Mouse (Mus musculus) CD4-positive helper T cell, adult 2 months (primary cell): ENCODE measurements around the gene Ate1.
"Not testable (repeated sequence)": the region's sequence is repeated elsewhere in the genome, so short reads cannot be mapped to it uniquely, and the experiment has no call there.

ENCODE experiments used
- DNase-seq: peaks from one replicate; pipeline ENCODE4 v3.0.0-alpha.2; 2012; ENCODE audit warnings: low read depth, missing footprints, low spot score

Gene Ate1

DNA sequence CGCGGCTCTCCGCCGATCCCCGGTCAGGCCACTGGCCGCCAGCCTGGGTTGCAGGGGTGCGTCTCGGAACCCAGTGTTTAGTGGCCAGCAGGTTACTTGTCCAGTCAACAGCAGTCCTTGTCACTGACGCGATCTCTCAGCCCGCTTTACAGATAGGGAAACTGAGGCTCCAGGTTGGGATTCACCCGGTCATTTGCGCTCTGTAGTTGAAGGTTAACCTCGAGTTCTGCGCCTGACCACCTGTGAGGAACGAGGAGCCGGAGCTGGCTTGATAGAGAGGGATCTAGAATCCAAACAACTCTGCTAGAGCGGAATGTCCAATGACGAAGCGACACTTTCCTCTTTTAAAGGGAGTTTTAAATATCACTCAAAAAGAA, at the start of gene Ate1:
Ate1 (minus strand) TSS at position 321 of the 377 bp plus-strand sequence.
- no peak for DNase-seq

GRCm38 (mm10) chr7:130568783-130569436, 48.7 kb upstream of the Ate1 start:
- DNase-seq: no peak

DNA sequence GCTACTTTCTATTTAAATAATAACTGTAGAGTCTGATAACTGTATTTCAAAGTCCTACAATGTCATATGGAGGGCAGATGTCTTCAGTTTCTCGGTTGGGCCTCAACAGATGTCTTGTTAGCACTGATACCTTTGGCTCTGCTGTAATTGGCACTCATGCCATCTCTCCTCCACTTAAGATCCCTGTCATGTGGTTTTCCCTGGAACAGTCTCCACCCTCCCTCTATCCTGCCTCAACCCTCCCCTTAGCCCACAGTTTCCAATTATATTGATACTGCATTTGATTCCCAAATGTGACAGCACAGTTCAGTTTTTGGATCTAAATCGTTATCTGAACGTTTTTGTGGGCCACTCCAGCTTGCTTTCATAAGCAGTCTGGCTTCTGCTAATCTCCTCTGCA, 44.4 kb upstream of the Ate1 start:
- no peak for DNase-seq

DNA sequence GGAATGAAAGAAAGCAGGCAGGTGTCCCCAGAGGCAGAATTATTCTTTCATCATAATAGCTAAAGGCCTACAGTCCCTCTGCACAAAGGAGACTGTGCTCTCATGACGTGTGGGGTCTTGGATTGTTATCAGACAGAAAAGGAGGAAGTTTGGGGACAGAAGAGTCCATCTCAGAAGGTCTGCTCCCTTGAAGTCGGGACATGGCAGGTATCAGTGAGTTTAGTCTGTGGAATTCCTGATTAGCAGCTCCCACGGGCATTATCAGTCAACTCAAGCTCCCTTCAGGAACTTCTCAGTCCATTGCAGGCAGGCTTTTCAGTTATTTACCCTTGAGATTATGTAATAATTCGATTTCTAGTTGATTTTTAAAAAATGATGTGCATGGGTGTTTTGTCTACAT, 43.7 kb upstream of the Ate1 start:
- DNase-seq: no peak

DNA sequence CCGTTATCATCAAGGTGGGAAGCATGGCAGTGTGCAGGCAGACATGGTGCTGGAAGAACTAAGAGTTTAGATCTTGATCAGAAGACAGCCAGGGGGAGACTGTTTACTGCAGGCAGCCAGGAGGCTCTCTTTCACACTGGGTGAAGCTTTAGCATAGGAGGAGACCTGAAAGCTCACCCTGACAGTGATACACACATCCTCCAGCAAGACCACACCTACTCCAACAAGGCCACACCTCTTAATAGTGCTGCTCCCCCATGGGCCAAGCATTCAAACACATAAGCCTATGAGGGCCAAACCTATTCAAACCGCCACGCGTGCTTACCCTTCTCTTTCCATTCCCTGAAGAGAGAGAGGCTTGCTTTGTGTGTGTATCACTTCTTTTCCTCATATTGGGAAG, 43.1 kb upstream of the Ate1 start:
- no peak for DNase-seq

GRCm38 (mm10) chr7:130560933-130561332, 40.8 kb upstream of the Ate1 start:
- DNase-seq: no peak

DNA sequence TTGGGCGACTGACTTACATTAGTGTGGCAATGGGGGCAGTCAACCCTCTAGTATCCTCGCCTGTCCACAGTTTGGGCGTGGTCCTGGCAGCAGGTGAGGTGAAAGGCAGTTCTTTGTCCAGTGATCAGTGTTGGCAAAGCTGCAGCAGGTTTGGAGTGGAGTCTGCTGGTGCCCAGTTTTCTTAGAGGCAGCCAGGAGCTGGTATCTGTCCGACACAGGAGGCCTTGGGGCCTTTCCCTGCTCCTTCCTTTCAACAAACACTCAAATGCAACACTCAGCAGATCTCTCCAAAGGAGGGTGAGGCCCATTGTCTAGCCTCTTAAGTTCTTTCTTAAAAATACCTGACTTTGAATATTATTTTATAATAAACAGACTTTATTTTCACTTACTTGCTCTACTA, 38.4 kb upstream of the Ate1 start:
- DNase-seq: no peak

DNA sequence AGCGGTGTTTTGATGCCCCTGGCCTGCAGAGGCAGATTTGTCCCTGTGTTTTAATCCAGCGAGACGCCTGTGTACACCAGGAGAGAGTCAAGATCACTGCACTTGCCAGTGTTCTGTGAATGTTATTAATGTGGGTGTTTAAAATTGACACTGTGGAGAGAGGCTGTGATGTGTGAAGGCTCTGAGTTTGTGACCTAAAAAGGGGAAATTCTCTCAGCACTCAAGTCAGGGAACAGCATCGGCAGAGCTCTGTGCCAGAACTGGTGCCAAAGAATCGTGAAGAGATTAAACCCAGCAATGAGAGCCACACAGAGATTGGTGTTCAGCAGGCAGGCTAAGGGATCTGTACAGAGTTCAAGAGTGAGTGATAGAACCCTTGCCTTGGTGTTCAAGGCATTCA, 35.4 kb upstream of the Ate1 start:
- no peak for DNase-seq

DNA sequence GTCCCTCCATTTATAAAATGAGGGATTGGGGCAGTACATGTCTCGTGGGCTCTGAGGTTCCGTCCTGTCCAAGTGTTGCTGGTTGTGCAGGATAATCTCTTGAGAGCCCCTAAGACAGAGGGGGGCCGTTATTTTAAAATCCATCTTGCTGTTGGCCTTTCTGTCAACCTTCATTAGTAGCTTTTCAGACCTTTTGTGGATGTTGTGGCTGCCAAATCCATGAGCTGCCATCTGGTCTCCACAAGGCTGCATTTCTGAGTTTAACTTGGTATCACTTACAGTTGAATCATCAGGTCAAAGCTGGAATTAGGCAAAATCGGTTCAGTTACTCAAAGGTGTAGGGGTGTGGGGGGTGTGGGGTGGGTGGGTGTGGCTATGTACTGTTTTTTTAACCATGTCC, 33.2 kb upstream of the Ate1 start:
- no peak for DNase-seq

GRCm38 (mm10) chr7:130552780-130553179, 32.6 kb upstream of the Ate1 start:
- DNase-seq: no peak

GRCm38 (mm10) chr7:130547635-130548175, 27.5 kb upstream of the Ate1 start:
- no peak for DNase-seq

DNA sequence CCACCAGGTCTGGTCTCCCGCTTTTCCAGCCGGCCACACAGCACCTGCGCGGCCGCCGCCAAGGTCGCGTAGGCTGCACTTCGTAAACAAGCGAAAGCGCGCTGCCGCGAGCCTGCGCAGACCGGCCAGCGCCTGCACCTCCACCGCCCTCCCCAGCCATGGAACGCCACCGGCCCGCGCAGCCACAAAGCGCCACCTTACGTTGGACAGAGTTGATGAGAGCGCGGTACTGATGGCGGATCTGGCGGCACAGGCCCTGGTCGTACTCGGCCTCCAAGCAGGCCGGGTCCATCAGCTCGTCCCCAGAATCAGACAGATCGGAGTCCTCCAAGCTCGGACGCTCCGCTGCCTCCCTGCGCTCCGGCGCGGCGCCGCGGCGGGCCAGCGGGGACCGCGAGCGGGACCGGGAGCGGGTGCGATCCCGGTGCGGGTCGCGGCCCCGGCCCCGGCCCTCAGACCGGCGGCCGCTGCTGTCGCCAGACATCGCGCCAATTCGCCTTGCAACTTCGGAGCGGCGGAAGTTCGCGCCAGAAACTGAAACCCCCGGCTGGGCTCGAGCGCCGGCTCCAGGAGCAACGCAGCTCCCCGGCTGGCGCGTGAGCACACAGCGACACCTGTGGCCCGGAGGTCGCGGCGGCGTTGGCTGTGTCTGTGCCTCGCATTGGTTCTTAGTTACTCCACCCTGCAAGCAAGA, 26.8 kb upstream of the Ate1 start:
- DNase-seq: peak; percentile 93

GRCm38 (mm10) chr7:130546421-130546790, 26.2 kb upstream of the Ate1 start:
- no peak for DNase-seq

- no peak for DNase-seq
Measured at GRCm38 (mm10) chr7:130545893-130546292, 25.7 kb upstream of the Ate1 start.

DNA sequence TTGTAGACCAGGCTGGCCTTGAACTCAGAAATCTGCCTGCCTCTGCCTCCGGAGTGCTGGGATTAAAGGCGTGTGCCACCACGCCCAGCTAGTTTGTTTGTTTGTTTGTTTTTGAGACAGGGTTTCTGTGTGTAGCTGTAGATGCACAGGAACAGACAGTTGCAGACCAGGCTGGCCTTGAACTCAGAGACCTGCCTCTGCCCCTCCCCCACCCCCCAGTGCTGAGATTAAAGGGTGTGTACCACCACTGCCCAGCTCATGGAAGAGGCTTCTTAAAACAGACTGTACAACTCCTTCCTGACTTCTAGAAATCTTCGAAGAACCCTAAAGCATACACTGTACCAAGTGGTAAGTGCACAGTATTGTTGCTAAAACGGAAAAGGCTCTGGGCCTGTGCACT, 25.2 kb upstream of the Ate1 start:
- no peak for DNase-seq

- no peak for DNase-seq
Measured at GRCm38 (mm10) chr7:130543181-130543580, 23.0 kb upstream of the Ate1 start.

DNA sequence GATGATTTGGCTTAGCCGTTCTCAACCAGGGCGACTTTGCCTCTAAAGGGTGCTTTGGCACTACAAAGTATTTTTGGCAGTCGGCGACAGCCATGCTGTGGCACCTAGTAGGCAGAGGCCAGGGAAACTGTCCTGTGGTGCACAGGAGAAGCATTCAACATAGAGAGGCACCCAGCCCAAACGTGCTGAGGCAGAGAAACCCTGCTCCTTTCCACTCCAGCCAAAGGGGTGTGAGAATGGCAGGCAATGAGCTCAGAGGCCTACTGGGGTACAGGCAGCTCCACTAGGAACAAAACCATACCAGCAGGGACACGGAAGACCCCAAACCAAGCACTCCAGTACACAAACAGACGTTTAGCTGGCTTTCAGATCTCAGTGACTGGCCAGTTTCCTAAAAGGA, 20.0 kb upstream of the Ate1 start:
- no peak for DNase-seq

- DNase-seq: no peak
Measured at GRCm38 (mm10) chr7:130537068-130537467, 16.9 kb upstream of the Ate1 start.

DNA sequence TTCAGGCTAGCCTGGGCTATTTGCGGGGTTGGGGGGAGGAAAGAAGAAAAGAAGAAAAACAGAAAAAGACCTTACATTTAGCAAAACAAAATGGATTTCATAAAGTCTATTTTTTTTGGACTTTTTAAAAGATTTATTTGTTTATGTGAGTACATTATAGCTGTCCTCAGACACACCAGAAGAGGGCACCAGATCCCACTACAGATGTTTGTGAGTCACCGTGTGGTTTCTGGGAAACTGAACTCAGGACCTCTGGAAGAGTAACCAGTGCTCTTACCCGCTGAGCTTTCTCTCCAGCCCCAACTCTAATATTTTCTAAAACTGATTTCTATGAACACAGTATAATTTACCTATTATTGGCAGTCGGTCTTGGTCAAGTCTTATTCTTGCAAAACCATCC, 15.0 kb upstream of the Ate1 start:
- no peak for DNase-seq

DNA sequence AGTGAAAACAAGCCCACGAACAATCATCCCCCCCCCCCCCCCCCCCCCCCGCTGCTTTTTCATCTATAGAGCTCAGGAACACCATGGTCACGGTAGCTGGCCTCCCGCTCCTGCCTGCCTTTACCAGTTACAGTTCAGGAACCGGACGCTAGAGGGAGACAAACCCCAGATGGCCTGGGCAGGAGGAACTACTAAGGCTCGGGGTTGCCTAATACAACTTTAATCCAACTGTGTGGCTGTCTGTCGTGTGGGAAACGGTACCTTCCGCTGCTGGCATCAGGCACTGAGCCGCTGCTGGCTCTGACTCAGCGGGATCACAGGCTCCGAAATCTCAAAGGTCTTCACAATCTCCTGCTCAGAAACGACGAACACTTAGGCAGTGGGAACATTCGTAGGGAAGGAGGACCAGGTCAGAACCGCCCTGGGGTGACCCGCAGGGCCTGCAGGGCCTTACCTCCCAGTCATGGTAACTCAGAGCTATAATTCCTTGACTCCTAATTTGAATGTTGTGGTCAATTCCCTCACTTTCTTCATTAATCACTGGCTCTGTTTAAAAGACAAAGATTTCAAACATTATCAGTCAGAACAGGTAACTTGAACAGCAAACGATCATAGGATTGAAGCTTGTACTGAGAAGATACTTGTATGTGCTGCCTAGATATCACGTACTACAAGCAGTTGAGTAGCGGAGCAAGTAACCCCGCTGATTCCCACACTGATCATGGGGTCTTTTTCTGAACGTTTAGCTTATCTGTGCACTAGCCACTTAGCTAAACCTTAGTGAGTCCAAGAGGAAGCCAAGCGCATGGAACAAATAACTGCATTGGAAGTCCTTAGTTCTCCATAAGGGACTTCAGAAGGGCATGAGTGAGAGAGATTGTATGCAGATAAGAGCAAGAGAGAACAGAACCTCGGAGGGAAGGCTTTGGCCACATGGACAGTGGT, 13.4 kb upstream of the Ate1 start:
- peak; percentile 81 for DNase-seq

GRCm38 (mm10) chr7:130531138-130531537, 11.0 kb upstream of the Ate1 start:
- DNase-seq: not testable (repeated sequence)

DNA sequence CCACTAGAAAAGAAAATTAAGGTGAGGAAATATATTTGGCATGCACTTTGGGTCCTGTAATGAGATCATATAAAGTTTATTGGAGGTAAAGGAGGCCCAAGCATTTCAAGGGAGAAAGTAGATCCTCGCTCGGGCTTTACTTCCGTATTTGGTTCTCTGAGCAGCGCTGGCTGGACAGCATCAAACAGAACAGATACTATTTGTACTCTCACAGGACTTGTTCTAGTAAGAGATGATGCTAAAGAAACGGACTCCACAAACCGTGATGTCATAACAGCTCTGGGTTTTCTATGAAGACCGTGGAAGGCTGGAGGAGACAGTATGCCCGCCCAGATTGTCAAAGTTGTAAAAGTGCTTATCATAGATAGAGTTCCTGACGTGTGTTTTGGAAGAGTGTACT, 7.1 kb upstream of the Ate1 start:
- DNase-seq: no peak
